Mouse (Mus musculus): ENCODE measurements at regions not wholly inside any gene's neighbourhood (a gene's known extent, or its start where the extent isn't known, plus 50 kb on each side); places are given as distances from the start of the nearest gene placed in this dataset.
A peak's percentile ranks its signal among the peaks of the same experiment; 100 is the strongest.

DNA sequence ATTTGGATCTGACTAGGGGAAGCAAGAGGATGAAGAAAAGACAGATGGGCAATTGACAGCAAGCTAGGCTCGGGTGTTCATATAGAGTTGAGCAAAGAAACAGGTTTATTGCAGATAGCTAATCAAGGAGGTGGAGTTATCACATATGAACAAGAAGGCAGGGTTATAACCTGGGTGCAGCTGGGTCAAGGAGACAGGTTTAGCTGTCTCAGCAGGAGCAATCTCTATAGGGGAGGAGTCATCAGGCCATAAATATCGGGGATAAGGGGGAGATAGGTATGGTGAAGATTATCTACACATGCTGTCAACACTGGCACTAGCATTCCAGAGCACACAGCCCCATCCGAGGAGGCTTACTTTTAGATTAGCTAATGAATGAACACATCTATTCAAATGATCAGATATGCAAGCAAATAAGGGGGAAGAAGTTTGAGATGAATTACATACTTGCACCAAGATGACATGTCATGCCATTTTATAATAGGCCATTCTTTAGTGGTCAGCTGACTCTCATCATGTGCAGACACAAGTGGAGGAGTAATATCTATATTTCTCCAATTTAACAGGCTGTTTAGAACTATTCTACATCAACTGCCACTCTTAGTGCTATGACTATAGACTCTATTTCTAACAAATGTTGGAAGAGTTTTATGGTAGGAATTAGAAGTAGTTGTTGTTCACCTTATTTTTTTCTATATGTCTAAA lies 76.9 kb downstream of the Lhx9 start:
- no peak for DNase-seq (ENCODE audit: low spot score)

DNA sequence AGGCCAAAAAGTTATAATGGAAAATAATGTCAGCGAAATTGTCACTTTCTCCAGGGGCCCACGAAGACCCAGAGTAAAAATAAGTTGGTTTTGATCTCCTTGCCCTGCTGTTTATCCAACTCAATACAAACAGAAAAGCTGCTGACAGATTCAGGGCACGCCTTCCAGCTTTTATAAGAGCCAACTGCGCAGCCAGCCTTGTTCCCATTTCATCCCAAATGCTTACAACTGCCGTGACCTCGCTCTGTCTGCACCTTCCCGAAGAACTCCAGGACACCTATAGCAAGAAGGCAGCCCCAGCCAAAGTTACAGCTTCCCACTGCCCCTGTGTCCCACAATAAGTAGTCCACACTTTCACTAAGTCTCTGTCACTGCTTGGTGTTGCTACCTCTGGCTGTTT lies 85.5 kb downstream of the Lhx9 start:
- DNase-seq (ENCODE audit: low spot score): no peak

DNA sequence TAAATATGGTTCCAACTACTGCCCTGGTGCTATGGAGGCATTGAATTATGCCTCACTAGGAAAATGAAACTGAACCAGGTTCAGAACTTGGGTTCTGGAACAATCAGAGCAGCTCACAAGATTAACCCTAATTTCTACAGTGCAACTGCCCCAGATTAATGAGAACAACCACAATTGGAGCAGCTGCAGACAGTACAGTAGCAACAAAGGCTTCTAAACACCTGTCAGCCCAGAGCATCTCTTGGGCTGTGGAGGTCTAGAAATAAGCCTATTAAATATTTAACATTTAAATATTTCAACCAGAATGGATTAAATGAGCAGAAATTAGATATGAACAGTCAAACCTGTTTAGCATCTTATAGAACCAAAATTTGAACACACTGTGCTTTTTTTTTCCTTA lies 90.6 kb downstream of the Lhx9 start:
- DNase-seq (ENCODE audit: low spot score): no peak

DNA sequence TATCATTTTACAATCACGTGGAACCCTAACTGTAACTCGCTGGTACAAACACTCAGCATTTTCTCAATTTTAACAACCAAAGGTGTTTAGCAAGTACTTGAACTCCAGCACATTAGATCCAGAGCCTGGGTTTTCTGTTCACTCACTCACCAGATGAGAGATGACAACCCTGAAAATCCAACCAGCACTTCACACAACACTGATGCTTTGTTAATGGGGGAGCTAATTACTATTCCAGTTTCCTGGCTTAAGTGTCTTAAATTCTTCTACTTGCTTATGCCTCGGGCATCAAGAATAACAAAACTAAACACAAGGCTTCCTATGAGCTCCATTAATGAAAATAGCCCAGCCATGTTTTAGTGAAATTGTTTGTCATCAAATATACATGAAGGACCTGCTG lies 113.4 kb upstream of the Nek7 start:
- DNase-seq (ENCODE audit: low spot score): no peak

DNA sequence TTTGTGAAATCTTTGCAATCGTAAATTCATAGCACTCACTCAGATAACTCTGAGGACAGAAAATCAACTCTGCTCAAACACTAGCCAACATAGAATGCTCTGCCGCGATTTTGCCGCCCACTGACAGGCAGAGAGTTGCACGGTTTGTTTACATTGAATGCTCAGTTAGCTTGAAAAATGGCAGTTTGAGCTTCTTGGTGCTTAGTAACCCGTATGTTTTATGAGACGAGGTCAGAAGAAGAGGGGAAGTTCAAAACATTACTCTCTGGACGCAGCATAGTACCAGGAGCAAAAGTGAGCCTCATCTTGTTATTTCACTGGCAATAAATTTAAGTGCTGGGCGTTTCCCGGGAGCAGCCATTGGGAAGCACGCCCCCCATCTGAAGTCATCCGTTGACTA lies 111.1 kb upstream of the Nek7 start:
- peak; percentile 49 for DNase-seq (ENCODE audit: low spot score)

DNA sequence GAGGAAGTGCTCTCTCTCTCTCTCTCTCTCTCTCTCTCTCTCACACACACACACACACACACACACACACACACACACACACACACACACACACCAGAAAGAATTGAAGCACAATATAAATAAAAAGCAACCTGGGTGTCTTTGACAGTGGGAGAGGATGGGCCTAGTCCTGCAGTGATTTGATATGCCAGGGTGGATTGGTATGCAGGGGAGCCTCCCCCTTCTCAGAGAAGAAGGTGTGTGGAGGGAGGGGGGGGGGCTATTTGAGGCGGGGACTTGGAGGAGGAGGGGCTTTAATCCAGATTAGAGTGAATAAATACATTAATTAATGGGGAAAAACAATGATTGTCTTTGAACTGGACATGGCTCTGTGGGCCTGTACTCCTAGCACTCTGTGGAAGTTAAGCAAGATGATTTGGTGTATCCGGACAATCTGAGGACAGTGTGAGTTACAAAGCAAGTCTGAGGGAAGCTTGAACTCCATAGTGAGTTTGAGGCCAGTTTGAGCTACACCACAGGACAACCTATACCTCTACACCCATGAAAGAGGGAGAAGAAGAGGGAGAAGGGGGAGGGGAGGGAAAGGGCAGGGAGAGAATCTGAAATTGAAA lies 109.3 kb upstream of the Nek7 start:
- DNase-seq (ENCODE audit: low spot score): no peak

DNA sequence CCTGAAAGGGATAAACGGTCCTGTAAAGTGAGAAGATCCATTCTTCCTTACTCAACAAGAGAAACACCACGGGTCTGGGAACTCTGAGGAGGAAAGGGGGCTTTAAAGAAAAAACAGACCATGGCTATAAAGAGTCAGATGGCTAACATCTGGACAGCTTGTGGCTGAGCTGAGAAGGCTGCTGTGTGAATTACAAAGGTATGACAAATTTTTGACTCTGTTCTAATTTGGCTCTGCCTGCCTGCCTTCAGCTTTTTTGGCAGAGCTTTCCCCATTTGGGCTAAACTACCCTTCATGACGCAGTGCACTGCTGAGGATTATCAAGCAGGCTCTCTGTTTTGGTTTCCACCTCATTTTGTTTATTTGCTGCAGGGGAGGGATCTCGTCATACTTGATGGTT lies 100.8 kb upstream of the Nek7 start:
- DNase-seq (ENCODE audit: low spot score): peak; percentile 34

DNA sequence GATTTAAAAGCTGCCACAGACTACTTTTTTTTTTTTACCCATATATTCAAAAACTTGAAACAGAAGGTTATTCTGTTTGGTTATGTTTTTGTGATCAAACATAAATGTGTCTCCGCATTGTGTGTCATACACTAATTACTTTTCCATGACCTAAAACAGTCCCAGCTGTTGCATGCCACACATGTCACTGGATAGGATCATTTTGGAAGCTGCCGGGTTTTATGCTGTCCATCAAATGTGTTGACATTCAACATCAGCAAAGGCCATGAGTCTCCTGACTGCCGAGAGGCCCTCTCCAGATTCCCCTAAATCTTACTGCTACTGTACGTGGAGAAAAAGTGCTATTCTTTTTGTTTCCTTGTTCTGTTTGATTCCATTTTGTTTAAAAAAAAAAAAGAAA lies 99.4 kb upstream of the Nek7 start:
- DNase-seq (ENCODE audit: low spot score): peak; percentile 36

DNA sequence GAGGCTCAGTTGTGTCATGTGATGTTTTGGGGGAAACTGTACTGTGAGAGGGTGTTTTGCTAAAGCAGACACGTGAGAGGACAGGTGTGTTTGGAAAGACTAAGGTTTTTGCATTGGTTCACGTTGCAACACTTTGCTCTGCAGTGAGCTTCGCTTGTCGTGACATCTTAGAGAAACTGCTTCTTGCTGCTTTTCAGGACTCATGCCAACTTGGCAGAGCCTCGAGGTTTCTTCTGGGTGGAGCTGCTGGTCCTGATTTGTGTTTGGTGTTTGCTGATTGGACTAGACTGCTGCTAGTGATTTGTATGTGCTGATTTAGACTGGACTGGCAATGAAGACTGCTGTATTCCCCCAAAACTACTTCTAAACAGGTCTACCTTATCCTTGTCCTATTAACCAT lies 97.0 kb upstream of the Nek7 start:
- no peak for DNase-seq (ENCODE audit: low spot score)

DNA sequence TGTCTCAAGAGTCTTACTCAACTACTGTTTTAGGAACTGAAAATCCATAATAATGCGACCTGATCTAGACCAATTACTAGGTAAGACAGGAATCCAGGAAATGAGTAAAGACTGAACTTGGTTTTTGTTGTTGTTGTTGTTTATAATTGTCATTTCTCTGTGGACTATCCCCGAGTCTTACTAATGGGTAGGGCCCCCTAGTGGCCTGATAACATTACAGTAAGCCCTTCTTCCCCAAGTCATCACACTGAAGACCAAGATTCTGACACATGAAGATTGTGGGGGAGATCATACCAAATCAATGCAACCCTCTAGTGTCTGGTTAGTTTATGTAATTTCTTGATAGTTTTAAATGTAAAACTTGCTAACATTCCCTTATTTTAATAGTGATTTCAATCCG lies 95.2 kb upstream of the Nek7 start:
- DNase-seq (ENCODE audit: low spot score): no peak

DNA sequence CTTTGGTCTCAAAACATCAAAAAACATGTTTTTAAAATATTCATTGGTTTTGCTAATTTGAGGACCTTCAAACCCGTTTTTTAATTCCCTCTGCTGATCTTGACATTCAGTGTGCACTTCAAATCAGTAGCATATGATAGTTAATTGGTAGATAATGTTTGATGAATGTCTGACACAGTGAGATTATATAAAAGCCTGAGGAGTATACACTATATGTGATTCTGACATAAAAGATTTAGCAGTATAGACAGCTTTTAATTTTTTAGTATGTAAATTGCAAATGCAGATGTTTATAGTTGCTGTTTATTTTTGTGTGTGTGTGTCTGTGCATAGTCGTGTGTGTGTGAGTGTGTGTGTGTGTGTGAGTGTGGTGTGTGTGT lies 89.3 kb upstream of the Nek7 start:
- DNase-seq (ENCODE audit: low spot score): no peak

DNA sequence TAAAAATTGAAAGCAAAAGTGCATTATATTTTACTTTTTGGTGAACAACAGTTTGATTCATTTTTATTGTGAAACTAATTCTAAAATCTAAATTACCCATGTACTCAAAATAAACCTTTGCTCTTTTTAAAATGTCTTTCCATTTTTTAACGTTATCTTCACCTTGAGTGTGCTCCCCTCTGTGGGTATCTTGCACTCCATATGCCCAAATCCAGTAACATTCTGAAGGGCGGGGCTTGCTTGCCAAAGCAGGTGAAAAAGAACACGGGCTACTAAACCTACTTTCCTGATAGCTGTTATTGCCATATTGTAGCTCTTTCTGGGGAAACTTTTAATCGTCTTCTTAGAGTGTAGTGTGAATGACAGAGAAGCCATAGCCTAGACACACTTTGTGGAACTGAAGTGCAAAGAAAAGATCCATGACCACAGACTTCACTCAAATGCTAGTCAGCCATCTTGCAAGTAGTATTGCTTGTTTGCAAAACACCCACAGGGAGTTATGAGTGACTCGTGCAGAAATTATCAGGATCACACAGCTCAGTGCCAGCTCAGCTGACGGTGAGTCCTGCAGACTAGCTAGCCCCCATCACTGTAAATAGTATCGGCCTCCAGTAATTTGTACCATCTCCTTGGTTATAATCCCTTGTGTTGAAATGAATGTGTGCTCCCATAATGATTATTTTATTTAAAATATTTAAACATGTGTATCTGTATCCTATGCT lies 88.7 kb upstream of the Nek7 start:
- DNase-seq (ENCODE audit: low spot score): no peak

DNA sequence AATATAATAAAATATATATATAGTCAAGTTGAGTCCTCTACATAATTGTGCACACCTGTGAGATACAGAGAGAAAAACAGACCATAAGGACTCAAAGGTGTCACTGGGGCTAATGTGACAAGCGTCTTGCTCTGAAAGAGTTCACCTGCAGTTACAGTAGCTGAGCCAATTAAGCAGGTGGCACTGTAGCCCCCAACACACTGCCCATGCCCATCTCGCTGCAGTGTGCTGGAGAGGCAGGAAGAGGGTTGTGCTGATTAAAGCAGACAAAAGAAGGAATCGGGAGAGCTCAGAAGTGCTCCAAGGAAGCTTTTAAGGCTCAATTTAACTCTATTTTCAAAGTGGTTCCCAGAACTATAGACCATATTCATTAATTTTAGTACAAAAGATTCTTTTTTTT lies 88.0 kb upstream of the Nek7 start:
- DNase-seq (ENCODE audit: low spot score): no peak

DNA sequence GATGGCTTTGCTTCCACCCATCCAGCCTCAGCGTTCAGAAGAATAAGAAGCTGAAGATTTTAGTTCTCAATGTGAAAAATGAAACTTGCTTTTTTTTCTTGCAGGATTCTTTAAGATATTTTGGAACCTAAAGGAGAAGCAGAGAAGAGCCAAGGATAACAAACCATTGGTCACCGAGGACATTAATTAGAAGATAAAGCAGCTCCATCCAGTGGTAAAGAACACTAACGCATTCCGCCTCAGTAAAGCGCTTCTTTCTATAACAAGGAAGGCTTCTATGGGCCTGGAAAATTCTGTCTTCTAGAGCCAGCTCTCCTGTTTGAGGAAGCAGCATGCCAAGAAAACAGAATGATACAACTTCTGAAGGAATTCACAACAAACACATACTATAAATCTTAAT lies 83.3 kb upstream of the Nek7 start:
- DNase-seq (ENCODE audit: low spot score): peak; percentile 19

DNA sequence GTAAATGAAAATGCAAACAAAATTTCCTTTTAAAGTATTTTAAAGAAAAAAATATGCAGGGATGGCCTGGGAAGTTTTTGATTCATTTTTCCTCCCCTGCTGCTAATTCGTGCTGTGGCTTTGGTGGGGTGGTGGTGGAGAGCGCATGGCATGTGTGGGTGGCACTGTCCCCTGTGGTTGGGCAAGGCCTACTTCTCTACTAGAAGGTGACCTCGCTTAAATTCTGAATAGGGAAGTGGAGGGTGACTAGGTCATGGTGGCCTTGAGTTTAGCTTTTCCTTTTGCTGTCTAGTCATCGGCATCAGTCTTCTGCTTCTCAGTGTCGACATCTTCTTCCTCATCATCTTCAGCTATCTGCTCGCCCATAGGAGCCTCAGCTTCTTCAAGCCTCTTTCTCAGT lies 69.3 kb upstream of the Nek7 start:
- DNase-seq (ENCODE audit: low spot score): no peak

DNA sequence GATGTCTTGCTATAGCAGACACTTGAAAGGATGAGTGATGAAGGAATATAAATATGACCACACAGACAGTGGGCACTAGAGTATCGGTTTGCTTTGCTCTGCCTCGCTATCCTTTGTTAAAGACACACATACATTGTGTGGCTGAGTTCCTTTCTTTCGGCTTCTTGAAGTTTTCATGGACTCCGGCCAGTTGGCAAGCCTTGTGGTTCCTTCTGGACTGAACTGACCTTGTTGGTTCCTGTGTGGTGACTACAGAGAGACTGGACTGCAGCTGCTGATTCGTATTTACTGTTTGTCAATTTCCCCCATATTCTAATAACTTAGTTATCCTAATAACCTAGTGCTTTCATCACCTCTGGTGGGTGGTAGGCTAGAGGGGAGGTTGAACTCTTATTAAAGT lies 66.8 kb upstream of the Nek7 start:
- no peak for DNase-seq (ENCODE audit: low spot score)

DNA sequence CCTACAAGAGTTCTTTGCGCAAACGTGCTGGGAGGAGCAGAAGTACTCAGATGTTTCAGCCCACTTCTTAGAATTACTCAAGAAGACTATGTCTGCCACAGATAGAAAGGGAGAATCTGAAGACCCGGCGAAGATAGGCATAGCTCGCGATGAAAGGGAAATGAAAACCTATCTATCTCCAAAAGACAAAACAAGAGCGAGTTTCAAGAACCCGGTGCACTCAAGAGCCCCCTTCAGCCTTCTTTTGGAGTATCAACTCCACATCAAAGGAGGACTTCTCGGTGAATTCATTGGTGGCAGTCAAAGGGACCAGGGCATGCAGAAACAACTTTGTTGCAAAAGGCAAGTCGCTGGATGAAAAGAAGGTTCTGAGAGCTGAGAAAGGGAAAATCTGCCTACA lies 63.8 kb upstream of the Nek7 start:
- no peak for DNase-seq (ENCODE audit: low spot score)

DNA sequence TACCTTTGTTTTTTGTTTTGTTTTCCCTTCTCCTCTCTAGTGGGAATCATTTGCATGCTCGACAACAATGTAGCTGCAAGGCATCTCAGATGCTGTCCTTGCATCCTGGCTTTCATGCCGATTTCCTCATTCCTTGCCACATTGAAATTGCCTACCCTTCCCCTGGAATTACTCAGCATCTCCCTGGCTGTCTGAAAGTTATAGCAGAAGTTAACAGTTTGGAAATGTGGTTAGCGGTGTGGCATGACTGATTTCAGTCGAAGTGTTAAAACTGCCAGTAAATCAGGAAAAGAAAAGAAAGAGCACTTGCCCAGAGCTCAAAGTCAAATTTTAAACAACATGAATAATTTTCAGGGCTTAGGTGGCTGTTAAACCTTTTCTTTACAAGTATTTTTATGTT lies 62.0 kb upstream of the Nek7 start:
- DNase-seq (ENCODE audit: low spot score): no peak

DNA sequence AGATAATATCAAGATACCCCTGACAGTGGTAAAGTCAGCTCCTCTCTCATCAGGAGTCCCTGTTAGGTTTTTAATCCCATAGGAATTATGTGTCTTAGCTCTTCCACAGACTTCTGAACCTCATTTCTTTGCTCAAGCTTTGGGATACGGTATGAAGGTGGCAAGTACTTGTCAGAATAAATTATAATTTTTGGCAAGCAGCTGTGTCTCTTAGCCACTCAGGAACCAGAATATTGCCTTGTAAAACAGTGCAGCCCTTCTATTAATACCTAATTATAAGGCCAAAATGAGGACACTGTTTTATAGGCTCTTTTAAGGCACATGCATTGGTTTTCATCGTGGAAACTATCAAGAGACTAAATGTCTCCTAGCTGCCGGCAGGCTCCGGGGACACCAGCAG lies 54.3 kb upstream of the Nek7 start:
- no peak for DNase-seq (ENCODE audit: low spot score)
